Mouse (Mus musculus): ENCODE measurements around the gene Tardbp.

- TF ChIP-seq CTCF (IDR thresholded peaks at IDR 0.05; ENCODE audit: borderline replicate concordance, insufficient read depth, low read depth, low read length) (no peak), POLR2A (IDR thresholded peaks at IDR 0.05; ENCODE audit: borderline replicate concordance, insufficient read depth, low read length) (no peak)
Observed at GRCm38 (mm10) chr4:148639455-148639854, 12.6 kb upstream of the Tardbp start.

Data from cerebellum, adult 2 months (tissue).